Mouse (Mus musculus) lung, postnatal 36 days (tissue): ENCODE results near the gene Bex6.

Experiments
- DNase-seq: peaks from one replicate; pipeline ENCODE4 v3.0.0; 2022; ENCODE audit warnings: mixed read lengths

Bex6 gene

GRCm38 (mm10) chr16:32174340-32175005 lies 5.2 kb upstream of the Bex6 start:
- DNase-seq: no peak

DNA sequence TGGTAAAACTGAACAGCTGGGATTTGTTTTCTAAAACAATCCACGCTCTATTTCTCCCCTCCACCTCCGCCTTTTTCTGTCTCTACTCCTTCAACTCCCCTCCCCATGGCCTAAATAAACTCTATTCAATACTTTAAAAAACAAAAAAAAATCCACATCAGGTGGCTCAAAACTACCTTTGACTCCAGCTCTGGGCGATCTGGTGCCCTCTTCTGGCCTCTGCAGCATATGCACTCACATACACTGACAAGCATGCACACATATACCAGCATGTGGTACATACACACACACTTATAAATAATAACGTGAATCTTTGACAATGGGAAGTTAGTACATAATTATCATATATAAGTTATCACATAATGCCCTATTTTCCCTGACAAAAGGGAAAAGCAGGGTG lies 4.6 kb upstream of the Bex6 start:
- DNase-seq: no peak

GRCm38 (mm10) chr16:32176896-32177686 lies 2.5 kb upstream of the Bex6 start:
- peak; percentile 59 for DNase-seq

- DNase-seq: no peak
Measured at GRCm38 (mm10) chr16:32186056-32186455, 6.4 kb downstream of the Bex6 start.

DNA sequence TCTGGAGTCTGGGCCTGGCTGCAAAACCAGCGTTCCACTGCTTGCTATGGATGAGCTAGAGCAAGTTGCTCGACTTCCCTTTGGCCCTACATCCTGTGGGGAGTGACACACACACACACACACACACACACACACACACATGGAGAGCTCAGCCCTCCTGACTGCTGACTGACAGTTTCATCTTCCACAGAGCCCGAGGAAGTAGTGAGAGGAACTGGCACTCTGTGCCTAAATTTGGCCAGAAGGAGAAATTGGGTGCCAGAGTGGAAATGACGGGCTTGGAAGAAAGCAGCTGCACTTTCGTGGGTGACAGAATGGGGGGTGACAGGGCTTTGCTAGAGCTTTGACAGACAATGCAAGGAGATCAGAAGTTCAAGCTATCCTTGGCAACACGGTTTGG lies 9.5 kb downstream of the Bex6 start:
- peak; percentile 80 for DNase-seq

GRCm38 (mm10) chr16:32190011-32190441 lies 10.4 kb downstream of the Bex6 start:
- peak; percentile 71 for DNase-seq

GRCm38 (mm10) chr16:32200256-32201003 lies 20.8 kb downstream of the Bex6 start:
- DNase-seq: peak; percentile 75

- DNase-seq: peak; percentile 66
Measured at GRCm38 (mm10) chr16:32201004-32201325, 21.3 kb downstream of the Bex6 start.

GRCm38 (mm10) chr16:32202681-32203080 lies 23.1 kb downstream of the Bex6 start:
- peak; percentile 87 for DNase-seq

DNA sequence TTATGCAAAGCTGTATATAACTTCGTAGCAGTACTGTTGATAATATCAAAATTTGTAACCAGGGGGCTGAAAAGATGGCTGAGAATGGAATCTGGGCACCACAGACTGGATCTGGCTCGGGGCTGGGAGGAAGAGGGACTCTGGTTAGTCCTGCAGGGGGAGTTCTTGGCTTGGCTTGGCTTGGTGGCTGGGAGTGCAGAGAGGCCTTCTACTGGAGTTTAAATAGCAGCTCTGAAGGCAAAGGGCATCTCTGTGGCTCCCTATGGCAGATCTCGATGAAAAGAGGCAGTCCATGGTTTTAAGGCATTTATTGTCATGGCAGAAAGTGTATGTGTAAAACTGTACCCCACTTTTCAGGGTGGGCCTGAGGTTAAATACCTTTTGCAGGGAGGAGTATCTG lies 25.3 kb downstream of the Bex6 start:
- no peak for DNase-seq

- no peak for DNase-seq
Measured at GRCm38 (mm10) chr16:32214156-32214555, 34.5 kb downstream of the Bex6 start.

DNA sequence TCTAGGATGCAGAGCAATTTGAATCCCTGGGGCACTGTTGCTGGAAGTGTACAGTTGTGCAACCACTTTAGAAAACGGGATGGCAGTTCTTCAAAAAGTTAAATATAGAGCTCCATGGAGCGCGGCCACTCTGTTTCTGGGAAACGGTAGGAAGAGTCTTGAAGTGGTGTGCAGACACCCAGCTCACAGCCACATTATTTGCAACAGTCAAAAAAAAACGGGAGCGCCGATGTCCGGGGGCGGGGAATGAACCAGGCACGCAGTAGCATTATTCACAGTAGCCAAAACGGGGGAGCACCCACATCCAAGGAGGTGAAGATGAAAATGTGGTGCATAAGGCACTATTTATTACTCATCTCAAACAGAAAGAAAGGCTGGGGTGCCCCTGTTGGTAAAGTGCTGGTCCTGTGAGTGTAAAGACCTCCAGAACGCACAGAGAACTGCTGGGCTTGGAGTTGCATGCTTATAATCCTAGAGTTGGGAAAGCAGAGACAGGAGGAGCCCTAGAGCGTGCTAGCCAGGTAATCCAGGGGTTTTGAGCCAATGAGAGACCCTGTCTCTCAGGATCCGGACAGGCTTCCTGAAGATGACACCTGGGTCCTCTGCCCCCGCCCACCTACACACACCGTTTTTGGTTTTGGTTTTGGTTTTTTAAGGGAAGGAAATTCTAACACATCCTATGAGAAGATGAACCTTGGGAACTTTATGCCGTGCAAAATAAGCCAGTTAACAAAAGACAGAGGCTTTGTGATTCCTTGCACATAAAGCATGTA lies 35.4 kb downstream of the Bex6 start:
- DNase-seq: no peak

DNA sequence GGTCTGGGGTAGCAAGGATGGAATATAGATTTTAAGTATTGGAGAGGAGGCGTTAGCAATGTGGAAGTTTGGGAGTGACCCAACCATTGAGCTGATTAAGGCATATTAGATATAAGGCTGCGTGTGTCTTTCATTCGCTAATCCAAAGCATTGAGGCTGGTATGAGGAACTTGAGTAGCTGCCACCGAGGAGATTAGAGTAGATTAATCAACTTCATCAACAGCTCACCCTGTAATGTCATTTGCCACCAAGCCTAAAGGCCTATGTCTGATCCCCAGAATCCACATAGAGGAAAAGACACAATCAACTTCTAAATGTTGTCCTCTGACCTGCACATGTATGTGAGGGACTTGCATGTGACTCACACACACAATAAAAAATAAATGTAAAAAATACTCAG lies 42.2 kb downstream of the Bex6 start:
- no peak for DNase-seq

- DNase-seq: no peak
Measured at GRCm38 (mm10) chr16:32222399-32222798, 42.8 kb downstream of the Bex6 start.

GRCm38 (mm10) chr16:32232050-32232449 lies 52.4 kb downstream of the Bex6 start:
- peak; percentile 32 for DNase-seq
